Mouse (Mus musculus) natural killer cell, adult 2 months (primary cell): Measurements from ENCODE around the gene Ube2d3.
A peak's percentile ranks its signal among the peaks of the same experiment; 100 is the strongest.
"Not testable (repeated sequence)": the region's sequence is repeated elsewhere in the genome, so short reads cannot be mapped to it uniquely, and the experiment has no call there.

Experiments used
- DNase-seq, 2 experiments: peaks; one replicate each; pipeline ENCODE4 v3.0.0; 2022; ENCODE audit warnings: low spot score in 2 of 2

The Ube2d3 gene

GRCm38 (mm10) chr3:135491102-135491501 is 53.2 kb downstream of the Ube2d3 start:
- DNase-seq: no peak

GRCm38 (mm10) chr3:135493320-135493719 is 55.4 kb downstream of the Ube2d3 start:
- not testable (repeated sequence) for DNase-seq

- DNase-seq: not testable (repeated sequence)
These were observed 60.0 kb downstream of the Ube2d3 start for GRCm38 (mm10) chr3:135497956-135498355.

- no peak for DNase-seq
These were observed 60.9 kb downstream of the Ube2d3 start for GRCm38 (mm10) chr3:135498891-135499290.

DNA sequence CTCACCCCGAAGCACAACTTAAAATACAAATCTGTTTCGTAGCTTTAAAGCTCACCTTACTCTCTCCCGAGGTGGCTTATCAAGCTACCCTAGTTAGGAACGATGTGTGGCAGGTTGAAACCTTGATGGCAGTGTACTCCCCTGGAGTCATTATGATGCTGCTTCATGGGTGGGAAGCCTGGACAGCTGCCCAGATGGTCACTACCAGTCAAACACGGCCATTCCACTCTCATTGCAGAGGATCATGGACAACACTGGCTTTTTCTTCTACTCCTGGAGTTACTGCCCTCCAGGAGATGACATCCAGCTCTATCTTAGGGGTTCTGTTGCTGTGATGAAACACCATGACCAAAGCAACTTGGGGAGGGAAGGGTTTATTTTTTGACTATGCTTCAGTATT is 65.2 kb downstream of the Ube2d3 start:
- no peak for DNase-seq

DNA sequence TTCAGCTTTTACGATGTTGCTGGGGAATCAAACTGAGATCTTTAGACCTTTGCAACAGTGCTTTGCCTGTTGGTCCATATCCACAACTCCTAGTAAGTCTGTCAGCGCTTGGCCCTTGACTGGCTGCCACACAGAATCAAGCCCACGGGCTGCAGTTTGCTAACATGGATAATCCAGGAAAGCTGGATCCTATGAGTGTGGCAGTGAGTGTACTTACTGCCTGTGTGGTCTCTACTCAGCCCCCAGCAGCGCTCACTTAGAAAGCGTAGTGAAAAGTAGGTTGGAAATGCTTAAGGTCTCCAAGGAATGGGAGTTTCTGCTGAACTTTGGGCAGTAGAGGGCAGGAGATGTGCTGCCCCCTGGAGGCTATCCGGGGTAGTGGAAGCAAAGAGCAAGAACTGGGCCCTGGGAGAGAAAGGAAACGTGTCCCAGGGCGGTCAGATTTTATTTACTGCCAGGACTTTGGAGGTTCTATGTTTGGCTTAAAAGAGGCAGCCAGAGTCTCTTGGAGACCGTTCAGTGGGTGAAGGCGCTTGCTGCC is 67.5 kb downstream of the Ube2d3 start:
- peak; percentile 48 to 71 for DNase-seq

DNA sequence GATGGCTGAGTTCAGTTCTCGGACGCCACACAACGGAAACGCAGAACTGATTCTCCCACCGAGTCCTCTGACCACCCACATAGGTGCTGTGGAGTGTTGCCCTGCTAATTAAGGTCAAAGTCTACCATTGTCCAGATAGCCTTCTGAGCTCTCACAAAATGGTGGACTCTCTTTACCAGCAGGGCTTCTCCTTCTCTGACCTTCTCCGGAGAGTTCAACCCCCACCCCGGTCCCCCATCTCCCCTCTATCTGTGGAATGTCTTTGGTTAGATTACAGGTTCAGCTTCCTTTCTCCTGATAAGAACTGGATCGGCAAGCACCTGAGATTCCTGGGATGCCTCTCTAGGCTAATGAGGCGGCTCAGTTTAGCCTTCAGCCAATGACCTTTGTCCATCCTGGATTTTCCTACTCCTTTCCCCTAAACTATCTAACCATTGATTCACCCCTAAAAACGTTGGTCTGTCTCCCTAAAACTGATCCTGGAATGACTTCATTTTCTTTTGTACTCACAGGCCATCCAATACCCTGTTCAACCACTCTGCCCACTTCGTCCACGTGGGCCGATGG is 68.0 kb downstream of the Ube2d3 start:
- DNase-seq: no peak

GRCm38 (mm10) chr3:135507506-135507905 is 69.6 kb downstream of the Ube2d3 start:
- no peak for DNase-seq

DNA sequence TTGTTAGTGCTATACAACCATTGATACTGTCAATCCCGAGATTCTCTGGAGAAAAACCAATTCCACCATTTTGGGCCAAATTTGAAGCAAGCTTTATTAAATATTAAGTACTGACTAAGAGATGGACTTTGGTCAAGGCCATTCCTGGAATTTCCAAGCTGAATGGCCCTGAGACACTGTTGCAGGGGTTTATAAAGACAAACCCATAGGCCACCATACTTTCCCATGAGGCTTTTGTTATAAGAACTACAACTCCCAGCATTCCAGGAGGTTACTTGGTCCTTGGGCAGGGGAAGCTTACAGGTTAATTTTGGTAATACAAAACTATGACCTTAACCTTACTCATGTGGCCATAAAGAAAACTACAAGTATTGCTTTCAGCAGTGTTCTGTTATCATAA is 70.2 kb downstream of the Ube2d3 start:
- no peak for DNase-seq

- DNase-seq: no peak
These were observed 72.4 kb downstream of the Ube2d3 start for GRCm38 (mm10) chr3:135510372-135510771.

- DNase-seq: no peak
These were observed 73.7 kb downstream of the Ube2d3 start for GRCm38 (mm10) chr3:135511683-135512082.

GRCm38 (mm10) chr3:135513270-135513669 is 75.3 kb downstream of the Ube2d3 start:
- DNase-seq: no peak

DNA sequence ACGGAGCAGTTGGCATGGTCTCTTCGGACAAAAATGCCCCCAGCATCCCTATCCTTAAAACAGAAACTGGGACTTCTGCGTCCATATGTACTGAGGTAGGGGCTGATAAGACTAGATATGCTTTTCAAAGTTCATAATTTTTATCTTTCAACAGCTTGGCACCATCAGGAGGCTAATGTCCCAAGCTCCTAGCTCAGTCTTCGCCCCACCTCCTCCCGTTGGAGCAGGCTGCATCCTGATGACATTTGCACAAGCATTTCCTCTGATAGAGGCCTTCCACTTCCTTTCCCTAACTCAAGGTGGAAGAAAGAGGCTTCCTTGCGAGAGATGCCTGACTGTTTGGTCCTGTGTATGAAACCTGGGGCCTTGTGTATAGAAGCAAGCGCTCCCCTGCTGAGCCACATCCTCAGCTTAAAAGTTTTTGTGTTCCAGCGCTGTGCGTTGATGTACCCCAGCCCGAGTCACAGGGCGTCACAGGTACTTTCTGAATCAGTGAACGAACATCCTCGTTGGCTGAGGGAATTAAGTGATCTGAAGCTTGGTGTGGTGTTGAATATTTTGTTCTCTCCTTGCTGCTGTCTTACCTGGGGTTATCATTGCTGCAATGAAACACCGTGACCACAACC is 76.0 kb downstream of the Ube2d3 start:
- no peak for DNase-seq

DNA sequence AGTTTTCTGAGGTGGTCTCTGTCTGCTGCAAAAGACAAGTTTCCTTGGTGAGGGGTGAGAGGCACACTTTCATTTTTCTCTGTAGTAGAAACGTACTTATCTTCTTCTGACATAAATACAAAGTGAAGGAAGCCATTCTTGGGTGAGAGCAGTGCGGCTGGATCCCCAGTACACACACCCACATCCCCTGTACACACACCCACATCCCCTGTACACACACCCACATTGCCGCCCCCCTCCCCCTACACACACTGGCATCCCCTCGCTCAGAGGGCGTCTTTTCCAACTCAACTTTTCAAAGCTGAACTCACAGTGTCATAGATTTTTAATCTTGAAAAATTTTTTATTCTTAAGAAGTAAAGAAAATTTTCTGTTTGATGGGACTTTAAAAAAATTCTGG is 77.3 kb downstream of the Ube2d3 start:
- no peak for DNase-seq

GRCm38 (mm10) chr3:135516891-135517290 is 78.9 kb downstream of the Ube2d3 start:
- DNase-seq: no peak
